Mouse (Mus musculus) embryo, embryonic 11.5 days (tissue): ENCODE measurements around the gene Syt9.

ENCODE experiments used
- DNase-seq: peaks from one replicate; pipeline ENCODE4 v3.0.0-alpha.2; 2012; ENCODE audit warnings: low read depth, low spot score

The Syt9 gene

DNA sequence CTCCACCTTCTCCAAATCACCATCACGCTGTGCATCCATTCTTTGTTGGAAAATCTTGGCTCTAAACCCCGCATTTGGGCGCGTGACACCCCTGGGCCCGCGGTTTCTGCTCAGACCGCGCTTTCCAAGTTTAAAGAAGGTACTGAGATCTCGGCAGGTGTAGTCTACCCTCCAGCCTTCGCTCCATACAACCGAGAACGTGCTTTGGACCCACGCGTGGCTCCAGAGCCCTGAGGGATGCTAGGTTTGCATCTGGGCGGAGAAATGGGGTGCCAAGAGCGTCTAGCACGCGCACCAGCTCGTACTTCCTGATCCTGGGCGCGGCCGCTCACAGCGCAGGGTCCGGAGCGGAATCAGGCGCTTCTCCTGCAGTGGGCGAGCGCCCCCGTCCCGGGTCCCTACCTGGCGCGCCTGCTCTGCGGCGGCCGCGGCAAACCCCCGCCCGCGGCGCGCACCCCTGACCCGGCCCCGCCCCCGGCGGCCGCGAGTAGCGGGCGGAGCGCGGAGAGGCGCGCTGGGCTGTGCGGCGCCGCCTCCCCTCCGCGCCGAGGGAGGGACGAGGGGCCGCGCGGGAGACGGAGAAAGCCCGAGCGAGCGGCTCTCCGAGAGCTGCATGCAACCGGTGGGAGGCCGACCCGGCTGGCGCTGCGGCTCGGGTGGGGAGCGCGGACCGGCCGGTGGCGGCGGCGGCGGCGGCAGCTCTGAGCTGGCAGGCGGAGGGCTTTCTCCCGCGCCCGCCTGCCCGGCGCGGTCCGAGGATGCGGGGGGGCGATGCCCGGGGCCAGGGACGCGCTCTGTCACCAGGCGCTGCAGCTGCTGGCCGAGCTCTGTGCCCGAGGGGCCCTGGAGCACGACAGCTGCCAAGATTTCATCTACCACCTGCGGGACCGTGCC lies at the start of gene Syt9:
Gene Syt9 (plus strand): TSS at position 497 of the 894 bp plus-strand sequence.
- peak; percentile 31 for DNase-seq

DNA sequence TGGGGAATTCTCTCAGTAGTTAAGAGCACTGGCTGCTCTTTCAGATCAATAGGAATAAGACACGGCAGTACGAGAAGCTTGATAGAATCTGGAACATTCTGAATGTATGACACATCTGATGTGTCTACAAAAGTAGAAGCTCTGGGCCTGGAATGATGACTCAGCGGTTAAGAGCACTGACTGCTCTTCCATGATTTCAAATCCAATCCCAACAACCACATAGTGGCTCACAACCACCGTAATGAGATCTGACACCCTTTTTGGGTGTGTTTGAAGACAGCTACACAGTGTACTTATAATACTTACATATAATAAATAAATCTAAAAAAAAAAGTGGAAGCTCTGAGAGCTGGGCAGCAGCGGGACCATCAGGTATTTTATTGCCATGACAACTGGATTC lies 31.5 kb upstream of the Syt9 start:
- no peak for DNase-seq

DNA sequence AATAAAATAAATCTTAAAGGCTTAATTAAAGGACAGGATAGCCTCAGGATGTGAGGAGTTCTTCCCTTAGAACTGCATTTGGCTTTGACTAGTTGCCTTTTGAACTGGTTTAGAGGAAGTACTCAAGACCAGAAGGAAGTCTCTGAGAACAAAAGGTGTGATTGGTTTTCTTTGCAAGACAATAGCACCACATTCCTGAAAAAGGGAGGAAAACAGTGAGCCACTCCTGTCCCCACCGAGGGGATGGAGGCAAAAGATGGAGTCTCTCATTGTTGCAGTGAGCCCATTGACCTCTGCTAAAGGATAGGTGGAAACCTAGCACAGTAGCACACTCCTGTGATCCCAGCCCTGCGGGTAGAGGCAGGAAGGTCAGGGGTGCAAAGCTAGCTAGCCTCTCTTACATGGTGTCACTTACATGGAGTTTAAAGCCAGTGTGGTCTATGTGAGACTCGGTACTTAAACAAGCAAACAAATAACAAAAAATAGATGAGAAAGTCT lies 30.9 kb upstream of the Syt9 start:
- no peak for DNase-seq

DNA sequence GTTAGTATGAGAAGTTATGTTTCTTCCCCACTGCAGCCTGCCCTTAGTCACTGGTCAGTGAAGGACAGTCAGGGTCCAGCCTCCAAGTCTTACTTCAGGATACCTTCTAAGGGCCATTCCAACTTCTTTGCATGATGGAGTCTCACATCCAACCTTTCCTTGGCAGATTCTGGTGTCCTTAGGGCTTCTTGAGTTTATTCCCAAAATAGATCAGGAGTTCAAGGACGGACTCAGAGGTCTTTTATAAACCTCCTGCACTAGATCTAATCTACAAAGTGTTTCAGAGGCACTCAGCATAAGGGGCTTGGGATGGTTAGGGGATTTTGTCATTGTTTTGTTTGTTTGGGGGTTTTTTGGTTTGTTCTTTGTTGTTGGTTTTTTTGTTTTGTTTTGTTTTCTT lies 30.3 kb upstream of the Syt9 start:
- no peak for DNase-seq

DNA sequence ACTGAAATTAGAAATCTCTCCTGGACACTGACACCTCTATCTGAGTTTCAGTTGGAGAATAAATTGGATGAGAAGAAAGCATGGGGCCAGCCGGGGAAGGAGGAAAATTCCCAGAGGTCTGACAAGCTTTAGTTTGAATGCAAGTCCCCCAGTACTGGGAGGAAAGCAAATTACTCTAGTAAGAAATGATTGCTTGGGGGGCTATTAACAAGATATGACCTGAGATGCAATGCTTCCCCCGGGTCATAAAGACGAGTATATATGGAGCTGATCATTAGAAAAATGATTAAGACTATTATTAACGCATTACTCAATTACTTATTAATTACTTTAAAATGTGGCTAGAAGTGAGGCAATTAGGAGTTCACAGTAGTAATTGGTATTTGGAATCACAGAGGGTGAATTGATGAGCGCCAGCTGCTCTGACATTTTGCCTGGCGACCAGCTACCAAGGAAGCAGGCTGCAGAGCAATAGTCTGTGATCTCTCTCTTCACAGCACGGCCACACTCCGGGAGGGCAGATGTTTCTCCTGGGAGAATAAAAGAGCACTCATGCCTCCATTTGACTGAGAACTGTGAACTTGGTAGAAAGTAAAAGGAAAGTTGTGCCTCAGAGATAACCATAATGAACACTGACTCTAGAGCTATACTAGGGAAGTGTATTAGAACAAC lies 28.9 kb upstream of the Syt9 start:
- DNase-seq: no peak

DNA sequence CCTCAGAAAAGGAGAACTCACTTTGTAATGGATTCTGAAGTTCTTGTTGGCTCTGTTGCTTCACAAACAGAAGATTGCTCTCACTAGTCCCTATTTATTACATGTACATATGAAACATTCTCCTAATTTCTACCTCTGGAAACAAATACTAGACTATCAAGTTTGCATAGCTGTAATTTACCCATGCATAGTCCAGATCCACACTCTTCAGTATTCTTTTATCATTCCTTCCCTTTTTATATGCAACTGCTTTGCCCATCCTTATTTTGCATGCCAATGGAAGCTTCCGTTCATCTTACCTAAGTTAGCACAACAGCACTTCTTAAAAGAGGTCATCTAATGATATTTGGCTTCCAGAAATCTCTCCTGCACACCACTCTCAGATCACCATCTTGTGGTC lies 21.3 kb upstream of the Syt9 start:
- no peak for DNase-seq

DNA sequence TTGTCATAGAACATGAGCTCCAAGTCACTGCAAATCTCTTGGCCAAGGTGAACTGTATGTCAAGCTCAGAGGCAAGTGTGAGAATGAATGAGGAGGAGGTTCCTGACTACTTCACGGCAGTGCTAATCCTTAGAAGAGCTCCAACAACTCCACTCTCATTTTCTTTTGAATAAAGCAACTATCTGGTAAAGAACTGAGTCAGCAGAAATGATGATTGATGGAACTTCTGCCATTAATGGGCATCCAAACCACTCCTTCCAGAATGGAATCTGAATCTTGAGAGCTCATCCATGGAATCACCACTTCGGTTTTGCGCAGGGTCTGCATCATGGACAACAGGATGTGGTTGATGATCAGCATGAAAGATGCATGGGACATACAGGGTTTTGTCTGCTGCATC lies 8.4 kb upstream of the Syt9 start:
- DNase-seq: no peak

DNA sequence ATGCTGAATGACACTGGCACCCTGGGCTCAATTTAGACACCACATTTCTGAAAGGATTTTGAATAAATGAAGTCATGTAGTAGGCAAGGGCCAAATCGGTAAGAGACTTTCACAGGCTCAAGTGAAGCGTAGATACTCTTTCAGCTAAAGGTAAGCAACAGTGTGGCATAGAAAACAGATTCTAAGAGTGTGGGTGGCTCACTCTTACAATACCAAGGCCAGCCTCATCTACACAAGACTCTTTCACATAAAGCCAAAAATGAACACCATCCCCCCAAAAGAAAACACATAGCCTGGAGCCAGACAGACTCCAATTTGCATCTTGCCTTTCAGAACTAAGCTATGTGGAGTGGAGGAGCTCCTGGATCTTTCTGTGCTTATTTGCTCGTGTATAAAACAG lies 7.9 kb upstream of the Syt9 start:
- DNase-seq: no peak

DNA sequence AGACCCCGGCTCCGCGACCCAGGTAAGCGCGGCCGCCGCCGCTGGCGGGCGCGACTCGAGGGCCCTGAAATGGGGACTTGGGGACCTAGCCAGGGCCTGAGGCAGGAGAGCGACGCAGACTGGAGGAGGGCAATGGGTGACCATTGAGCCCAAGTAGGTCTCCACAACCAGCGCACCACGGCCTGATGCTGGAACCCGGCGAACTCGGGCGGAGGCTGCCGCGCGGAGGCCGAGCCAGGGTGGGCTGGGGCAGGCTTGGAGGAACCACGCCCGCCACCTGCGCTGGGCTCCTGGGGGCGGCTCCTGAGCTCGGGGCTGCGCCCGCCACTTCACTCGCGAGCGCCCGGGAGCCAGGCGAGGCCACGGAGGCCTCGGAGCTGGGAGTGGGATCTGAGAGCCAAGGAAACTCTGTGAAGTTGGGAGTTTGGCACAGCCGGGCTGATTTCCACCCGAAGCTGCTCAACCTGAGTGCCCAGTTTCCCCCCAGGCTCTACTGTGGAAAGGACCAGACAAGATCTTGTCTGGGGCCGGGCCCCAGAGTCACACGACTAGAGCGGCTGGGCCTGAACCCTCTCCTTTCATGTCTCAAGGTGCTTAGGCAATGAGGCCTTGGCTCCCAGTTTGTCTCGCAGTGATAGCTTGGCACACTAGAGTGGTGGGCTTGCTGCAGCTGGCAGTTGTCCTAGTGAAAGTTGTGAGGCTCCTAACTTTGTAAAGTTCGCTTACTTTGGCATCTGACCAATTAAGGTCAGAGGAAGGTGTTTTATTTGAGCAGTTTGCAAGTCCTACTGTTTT lies 795 bp downstream of the Syt9 start:
- DNase-seq: peak; percentile 4

DNA sequence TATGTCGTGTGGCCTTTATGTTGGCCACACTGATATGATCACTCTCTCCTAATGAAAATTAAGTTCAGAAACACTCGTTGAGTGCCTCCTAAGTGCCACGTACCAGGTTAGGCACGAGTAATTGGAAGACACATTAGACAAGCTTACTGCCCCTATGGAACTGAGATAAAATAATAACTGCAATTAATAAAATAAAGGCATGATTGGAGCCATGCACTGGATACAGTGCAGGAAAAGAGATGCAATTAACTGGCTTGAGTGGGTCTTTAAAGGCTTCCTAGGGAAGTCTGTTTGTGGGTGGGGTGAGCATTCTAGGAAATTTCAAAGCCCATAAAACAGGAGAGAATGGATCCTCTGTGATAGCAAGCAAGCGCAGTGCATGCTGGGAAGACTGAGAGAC lies 10.0 kb downstream of the Syt9 start:
- DNase-seq: no peak

DNA sequence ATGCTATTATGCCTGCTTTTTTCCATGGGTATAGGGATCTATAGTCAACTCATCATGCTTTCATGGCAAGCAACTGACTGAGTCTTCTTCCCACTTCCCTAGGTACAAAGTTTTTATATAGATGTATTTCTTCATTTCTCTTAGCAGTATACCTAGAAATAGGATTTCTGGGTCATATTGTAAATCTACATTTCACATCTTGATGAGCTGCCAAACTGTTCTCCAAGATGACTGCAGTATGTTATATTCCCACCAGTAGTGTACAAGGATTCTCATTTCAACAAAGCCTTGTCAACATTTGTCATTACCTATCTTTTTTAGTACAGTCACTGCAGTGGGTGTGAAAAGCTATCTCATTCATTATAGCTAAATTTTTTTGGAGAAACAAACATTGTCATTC lies 19.1 kb downstream of the Syt9 start:
- no peak for DNase-seq

DNA sequence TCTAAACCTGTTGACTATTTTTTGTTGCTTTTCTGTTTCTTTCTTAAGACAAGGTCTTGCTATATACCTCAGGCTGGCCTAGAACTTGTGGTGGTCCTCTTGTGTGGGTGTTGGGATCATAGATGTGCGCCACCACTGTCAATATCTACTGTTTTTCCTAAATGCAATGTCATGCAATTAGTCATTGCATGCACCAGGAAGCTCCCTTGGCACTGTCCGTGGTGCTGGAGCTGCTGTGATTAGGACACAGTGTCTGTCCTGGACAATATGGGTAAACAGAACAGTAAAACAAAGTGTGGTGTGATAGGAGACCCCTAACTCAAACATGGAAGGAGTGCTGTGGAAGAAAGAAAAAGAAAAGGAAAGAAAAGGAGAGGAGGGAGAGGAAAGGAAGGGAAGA lies 22.2 kb downstream of the Syt9 start:
- DNase-seq: no peak

DNA sequence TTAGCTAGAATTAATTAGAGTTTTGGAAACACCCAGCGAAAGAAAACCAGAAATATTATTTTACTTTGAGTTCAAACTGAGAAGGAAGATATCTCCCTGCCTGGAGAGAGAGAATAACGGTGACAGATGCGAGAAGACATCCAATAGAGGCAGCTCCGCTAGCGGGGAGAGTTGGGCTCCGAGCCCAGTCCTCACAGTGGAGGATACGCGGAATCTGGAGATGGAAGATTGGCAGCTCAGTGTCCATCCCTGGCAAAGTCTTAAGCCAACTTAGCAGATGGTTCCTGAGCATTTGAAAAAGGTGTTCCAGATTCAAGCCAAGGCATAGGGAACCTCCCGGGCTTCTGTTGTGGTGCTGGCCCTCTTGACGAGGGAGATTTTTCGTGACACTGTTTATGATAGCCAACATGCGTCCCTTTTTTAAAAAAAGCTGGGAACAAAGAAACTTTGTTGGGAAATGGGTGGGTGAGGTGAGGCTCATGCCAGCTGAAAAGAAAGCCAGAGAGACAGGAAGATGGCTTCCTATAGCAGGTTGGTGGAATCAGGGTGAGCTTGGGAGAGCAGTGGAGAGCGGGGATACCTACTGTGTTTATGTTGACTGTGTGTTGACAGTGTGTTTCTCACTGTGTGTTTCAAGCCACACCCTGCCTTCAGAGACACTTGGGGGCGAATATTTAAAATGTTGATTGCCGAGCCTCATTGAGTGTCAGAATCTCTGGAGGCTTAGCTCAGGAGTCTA lies 29.7 kb downstream of the Syt9 start:
- no peak for DNase-seq

DNA sequence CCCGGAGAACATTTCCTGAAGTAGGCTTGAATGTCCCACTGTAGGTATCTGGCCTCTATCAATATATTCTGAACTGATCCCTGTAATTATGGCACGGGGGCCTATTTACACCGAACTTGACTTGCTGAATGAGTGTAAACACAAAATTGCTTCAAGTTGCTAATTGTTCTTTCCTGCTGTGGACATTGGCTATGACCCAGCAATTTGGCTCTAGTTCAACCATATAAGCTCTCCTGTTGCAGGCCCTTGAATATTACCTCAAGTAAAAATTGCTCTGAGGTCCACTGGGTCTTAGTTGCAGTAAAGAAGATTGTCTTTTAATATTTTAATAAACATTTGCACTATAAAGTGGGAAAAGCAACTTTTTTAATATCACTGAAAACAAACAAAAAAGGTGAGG lies 32.7 kb downstream of the Syt9 start:
- no peak for DNase-seq

DNA sequence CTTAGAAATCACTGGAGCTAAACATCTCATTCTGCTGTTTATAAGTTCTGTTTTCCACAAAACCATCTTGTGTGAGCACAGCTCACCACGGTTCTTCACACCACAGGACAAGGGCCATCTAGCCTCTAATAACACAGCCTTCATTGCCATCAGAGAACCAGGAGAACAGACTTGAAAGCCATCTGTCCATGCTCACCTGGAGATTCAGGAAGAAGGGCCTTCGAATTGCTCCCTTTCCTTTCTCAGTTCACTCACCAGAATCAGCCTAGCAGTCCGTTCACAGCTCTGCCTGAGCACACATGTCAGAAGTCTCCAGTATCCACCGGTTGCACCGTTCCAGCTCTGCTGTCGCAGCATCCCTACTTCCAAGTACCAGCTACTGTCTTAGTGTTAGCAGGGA lies 44.4 kb downstream of the Syt9 start:
- no peak for DNase-seq

DNA sequence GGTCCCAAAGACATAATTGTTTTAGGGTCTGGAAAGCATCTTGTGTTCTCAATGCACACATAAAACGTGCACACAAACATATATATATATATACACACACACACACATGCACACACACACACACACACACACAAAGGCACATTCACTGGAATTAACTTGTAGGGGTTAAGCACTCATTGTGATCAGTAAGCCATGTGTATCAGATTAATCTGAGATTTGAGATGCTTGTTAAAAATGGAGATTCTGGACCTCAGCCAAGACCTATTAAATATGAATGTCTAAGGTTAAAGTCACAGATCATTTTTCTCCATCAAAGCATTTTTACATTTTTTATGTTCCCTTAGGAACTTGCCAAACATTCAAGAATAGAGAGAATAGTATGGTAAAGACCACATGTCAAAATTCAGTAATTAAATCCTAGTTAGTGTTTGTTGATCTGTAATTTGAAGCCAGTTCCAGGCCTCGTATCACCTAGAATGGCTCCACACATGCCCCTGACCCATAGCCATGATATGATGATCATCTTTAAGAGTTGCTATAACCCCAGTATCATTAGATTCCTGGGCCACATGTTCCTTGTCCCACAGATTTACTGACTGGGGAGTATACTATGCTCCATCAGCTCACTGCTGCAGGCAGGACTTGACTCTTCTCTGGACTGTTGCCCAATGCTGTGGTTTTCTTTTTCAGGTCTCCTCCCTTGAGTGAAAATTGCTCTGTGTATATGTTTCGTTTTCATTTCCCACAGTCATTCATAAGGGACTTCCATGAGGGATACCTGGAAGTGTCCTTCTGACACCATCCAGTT lies 46.7 kb downstream of the Syt9 start:
- DNase-seq: no peak

DNA sequence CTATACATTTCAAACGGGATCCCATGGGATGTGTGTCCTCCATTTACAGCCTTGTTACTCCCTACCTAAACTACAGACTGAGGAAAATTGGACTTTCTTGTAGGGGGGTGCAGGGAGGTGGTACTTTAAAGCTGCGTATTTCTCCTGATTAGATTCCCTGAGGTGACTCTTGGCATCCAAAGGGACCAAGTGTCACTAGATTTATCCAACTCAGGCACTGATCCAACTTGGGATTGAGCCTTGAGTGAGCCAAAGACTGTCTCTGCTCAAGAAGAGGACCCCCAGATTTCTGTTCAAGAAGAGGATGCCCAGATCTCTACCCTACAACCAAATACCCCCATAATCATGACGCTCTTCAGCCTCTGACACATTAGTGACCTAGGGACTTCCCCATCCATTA lies 66.9 kb downstream of the Syt9 start:
- no peak for DNase-seq

DNA sequence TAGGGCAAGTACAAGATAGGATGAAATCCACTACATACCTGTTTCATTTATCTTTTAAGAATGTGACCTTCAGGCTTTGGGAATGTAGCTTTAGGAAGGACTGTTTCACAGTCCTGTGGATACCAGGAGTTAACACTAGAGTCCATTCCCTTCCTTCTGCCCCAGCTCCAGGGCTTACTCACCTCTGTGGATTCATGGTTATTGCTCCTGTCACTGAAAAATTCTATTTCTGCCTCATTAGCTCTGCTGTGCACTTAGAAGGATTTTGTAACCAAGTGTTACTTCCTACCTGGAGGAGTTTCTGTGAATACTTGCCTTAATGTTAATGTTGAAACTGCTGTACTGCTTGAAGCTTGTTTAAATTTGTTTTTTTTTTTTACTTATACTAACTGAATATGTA lies 74.1 kb downstream of the Syt9 start:
- no peak for DNase-seq

DNA sequence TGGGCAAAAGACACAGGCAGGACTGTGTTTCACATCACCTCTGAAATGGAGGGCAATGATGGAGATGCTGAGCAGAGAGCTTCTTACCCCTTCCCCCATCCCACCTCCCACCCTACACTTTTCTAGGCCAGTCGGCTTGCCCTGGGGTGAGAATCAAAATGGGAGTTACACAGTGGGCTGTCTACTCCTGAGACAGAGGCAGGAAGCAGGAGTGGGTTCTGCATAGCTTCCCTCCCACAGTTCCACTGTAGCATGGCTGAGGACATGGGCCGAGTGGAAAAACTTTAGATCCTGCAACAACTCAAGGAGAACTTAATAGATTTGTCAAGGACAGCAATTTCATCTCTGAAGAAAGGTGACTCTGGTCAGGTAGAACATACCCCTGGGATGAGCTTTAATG lies 84.1 kb downstream of the Syt9 start:
- no peak for DNase-seq

DNA sequence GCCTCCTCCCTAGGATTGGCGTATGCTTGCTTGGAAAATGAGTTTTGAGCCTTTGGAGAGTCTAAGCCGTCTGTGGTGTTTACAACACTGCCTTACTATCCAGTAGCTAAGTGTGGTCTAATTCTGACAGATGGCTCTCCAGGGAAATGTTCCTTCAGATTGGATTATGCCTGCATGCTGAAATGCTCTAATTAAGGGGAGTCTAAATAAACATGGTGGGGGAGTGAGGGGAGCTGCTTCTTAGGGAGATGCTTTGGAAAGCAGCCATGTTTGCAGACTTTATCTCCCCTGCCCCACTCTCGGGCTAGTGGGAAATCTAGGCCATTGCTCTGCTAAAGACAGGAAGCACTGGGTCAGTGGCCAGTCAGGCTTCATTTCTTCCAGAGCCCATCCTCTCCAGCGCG lies 84.6 kb downstream of the Syt9 start:
- DNase-seq: no peak

DNA sequence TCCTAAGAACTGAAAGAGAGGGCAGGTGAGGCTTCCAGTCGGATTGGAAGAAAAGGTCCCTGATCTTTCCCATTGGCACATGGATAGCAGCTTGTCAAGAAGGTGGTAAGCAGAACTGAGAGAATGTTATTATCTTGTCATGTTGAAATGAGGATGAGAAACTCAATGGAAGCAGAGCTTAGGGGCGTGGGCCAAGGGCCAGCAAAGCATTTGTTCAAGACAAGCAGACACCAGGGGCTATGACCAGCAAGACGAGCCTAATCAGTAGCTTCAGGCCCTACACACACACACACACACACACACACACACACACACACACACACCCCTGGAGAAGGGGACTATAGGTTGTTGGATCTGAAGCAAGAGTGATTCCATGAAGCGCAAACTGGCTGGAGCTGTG lies 90.6 kb downstream of the Syt9 start:
- no peak for DNase-seq
